Mouse (Mus musculus) testis, adult 2 months (tissue): ENCODE data around the gene Cd180. TPM values are rescaled to one million over a fixed set of nuclear protein-coding genes. Genes with fewer than 3 reads are reported as not detected.

Experiments used
- H3K27ac ChIP-seq: fragments of 200-500 bp; 2 replicates; pipeline ENCODE4 v1.5.1; 2012; ENCODE audit warnings: low read depth, low read length; ENCODE audit not compliant: control insufficient read depth, insufficient read depth
- H3K27me3 ChIP-seq: fragments of 200-500 bp; 2 replicates; pipeline ENCODE4 v1.6.1; 2012; ENCODE audit warnings: mild to moderate bottlenecking, low read length, moderate library complexity; ENCODE audit not compliant: control insufficient read depth, insufficient read depth
- H3K36me3 ChIP-seq: fragments of 200-500 bp; 2 replicates; pipeline ENCODE4 v1.6.1; 2012; ENCODE audit warnings: mild to moderate bottlenecking, low read length; ENCODE audit not compliant: control insufficient read depth, insufficient read depth
- H3K4me1 ChIP-seq: fragments of 200-500 bp; 2 replicates; pipeline ENCODE4 v1.6.1; 2012; ENCODE audit warnings: low read length; ENCODE audit not compliant: control insufficient read depth, insufficient read depth
- H3K4me3 ChIP-seq: fragments of 200-500 bp; 2 replicates; pipeline ENCODE4 v1.5.1; 2012; ENCODE audit warnings: low read depth, mild to moderate bottlenecking, low read length, moderate library complexity, mixed read lengths; ENCODE audit not compliant: control insufficient read depth
- CTCF ChIP-seq: fragments of 200-500 bp; IDR thresholded peaks from 2 replicates; pipeline ENCODE4 v1.5.1; 2012; ENCODE audit warnings: low read depth, mild to moderate bottlenecking, inconsistent platforms, low read length, moderate library complexity; ENCODE audit not compliant: control insufficient read depth, insufficient read depth, insufficient replicate concordance
- POLR2A ChIP-seq: fragments of 200-500 bp; IDR thresholded peaks from 2 replicates; pipeline ENCODE4 v1.6.1; 2012; ENCODE audit warnings: low read depth, mild to moderate bottlenecking, inconsistent platforms, low read length, moderate library complexity; ENCODE audit not compliant: control insufficient read depth
- polyA plus RNA-seq: library from polyadenylated mRNA; depleted of rRNA; stranded (reverse); fragments of >200 nt; gene quantifications from 2 replicates; pipeline ENCODE4 v1.2.3, GENCODE M21; 2012

Cd180 gene
- polyA plus RNA-seq, 1 experiment = 0.17 TPM

GRCm38 (mm10) chr13:102656153-102656690, 37.1 kb upstream of the Cd180 start:
- TF ChIP-seq CTCF = no peak
- TF ChIP-seq POLR2A = no peak
- H3K27ac ChIP-seq = no peak overlapping the region
- no peaks in the 10 kb centered on the region for H3K4me1 ChIP-seq
- H3K36me3 ChIP-seq = no peaks in the 10 kb centered on the region
- H3K27me3 ChIP-seq = no peaks in the 10 kb centered on the region
- no peak overlapping the region for H3K4me3 ChIP-seq

DNA sequence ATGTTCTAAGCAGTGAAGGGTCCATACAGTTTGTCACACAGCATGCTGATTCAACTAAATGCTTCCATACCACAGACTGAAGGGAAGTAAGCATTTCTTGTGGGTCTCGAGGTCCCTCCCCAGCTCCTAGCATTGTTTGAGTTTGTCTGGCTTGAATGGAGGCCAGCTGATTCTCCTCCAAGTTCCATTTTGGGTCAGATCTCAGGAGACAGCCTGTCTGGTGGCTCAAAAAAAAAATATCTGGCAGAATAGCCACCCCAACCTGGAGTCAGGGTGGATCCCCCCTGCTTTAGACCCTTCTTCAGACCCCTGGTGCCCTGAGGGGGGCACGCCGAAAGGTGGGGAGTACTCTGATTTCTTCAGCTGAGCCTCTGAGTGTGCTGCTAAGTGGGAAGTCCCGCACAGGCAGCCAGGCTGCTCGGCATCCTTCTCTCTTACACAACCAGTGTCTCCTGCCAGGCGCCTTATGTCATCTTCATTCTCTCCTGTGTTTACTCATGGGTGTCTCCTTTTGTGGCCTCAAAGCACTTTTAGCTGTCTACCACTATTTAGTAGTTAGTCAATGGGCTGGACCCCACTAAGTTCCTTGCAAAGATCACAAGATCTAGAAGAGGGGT, 35.0 kb upstream of the Cd180 start:
- Histone ChIP-seq H3K27me3 (no peaks in the 10 kb centered on the region), H3K4me1 (no peaks in the 10 kb centered on the region), H3K27ac (no peak overlapping the region), H3K4me3 (no peak overlapping the region), H3K36me3 (no peaks in the 10 kb centered on the region)
- TF ChIP-seq POLR2A (no peak), CTCF (no peak)

DNA sequence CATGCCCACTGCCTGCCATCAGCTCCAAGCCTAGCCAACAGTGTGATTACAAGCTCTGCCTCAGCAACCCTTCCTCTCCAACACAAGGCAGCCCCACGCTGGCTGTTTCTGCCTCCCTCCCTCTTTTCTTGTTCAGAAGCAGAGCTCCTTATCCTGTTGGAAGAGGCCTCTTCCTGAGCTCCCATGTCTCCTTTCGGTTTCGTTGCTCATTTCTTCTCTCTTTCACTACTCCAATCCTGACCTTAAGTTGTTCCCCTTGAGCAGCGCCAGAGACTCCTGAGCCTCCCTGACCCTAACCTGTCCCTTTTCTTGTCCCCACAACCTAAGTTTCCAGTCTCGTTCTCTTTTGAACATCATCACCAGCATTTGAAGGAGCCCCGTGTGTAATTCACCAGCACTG, 29.3 kb upstream of the Cd180 start:
- no peak for TF ChIP-seq CTCF
- no peak for TF ChIP-seq POLR2A
- H3K4me1 ChIP-seq = peaks cover 10% of the 10 kb centered on the region
- no peaks in the 10 kb centered on the region for H3K36me3 ChIP-seq
- H3K27me3 ChIP-seq = no peaks in the 10 kb centered on the region
- H3K27ac ChIP-seq = no peak overlapping the region
- H3K4me3 ChIP-seq = no peak overlapping the region

GRCm38 (mm10) chr13:102664843-102665587, 28.3 kb upstream of the Cd180 start:
- H3K4me3 ChIP-seq = peak overlapping the region; percentile 52
- TF ChIP-seq CTCF (peak; percentile 84; the same call in 1 of the 2 replicates), POLR2A (no peak)
- peaks cover 10% of the 10 kb centered on the region for H3K4me1 ChIP-seq

DNA sequence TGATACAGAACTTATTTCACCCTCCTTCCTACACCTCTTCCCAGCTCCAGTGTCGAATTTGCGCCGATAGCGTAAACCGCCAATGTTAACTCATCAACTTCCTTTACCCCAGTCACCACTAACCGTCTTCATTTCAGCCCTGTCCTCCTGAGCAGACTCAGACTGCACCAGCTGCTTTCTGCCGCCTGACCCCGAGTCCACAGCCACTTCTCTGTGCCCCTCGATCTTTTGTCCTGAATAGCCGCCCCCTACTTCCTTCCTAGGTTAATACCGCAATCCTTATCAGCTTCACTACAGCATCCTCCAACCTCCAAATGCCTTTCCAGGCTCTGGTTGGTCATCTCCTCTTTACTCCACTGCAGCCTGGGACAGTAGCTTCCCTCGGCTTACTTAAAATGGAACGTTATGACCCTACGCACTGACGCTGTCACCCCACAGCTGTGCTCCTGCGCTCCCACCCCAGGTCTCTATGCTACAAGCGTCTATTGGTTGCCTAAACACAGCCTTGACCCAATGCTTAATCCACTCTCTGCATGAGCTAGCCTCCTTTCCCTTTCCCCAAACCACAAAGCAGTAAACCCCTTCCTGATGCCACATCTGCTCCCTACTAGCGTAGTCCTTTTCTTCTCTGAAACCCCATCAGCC, 27.6 kb upstream of the Cd180 start:
- Histone ChIP-seq H3K36me3 (no peaks in the 10 kb centered on the region), H3K27ac (no peak overlapping the region), H3K4me3 (peak overlapping the region; percentile 52), H3K27me3 (no peaks in the 10 kb centered on the region), H3K4me1 (peaks cover 10% of the 10 kb centered on the region)
- TF ChIP-seq POLR2A = no peak
- TF ChIP-seq CTCF = no peak

More at GRCm38 (mm10) chr13:102664843-102665587, 28.3 kb upstream of the Cd180 start:
- no peak overlapping the region for H3K27ac ChIP-seq
- H3K36me3 ChIP-seq = no peaks in the 10 kb centered on the region
- H3K27me3 ChIP-seq = no peaks in the 10 kb centered on the region

DNA sequence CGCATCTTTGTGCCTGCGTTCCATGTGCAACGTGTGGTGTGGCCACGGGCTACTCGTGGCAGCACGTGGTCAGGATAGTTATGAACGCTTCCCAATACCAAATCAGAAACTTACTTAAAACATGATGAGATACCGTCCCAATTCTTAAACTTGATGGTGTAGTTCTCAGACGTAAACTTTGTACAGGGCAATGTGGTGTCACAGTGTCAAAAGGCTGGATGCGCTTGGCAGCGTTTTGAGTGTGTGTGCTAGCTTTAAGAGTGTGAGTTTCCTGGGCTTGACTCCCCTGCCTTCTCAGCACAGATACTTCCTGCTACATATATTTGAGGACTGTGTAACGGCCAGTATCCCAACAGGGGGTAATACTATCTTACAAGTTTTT, 27.1 kb upstream of the Cd180 start:
- H3K36me3 ChIP-seq = no peaks in the 10 kb centered on the region
- H3K4me3 ChIP-seq = no peak overlapping the region; the same call in 1 of the 2 replicates
- no peak overlapping the region for H3K27ac ChIP-seq
- no peaks in the 10 kb centered on the region for H3K27me3 ChIP-seq
- H3K4me1 ChIP-seq = peaks cover 14% of the 10 kb centered on the region
- no peak for TF ChIP-seq CTCF

GRCm38 (mm10) chr13:102666731-102667130, 26.6 kb upstream of the Cd180 start:
- H3K4me3 ChIP-seq = no peak overlapping the region
- no peak overlapping the region for H3K27ac ChIP-seq
- TF ChIP-seq CTCF (no peak), POLR2A (no peak)
- H3K36me3 ChIP-seq = no peaks in the 10 kb centered on the region
- no peaks in the 10 kb centered on the region for H3K27me3 ChIP-seq
- H3K4me1 ChIP-seq = peaks cover 14% of the 10 kb centered on the region
